Mouse (Mus musculus): ENCODE results near the gene Kbtbd2.

DNA sequence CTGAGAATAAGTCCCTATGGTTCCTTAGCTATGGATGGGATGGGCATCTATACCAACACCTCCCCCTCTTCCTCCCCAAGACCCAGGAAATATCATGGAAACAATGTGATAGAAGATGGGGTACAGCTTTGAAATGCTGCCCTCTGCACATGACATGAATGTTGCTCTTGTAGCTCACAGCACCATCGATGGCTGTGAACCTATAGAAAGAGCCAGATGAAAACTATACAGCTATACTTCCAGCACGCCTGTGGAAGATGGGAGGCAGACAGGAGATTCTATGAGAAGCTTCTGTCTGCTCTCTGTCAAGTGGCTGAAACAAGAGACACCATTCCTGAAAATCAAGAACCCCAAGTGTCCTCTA, 21.5 kb upstream of the Kbtbd2 start:
- TF ChIP-seq MAX (IDR thresholded peaks at IDR 0.05; ENCODE audit: low read length) (no peak), POLR2A (IDR thresholded peaks at IDR 0.05; ENCODE audit: low read depth, low read length) (no peak), CTCF (conservative IDR thresholded peaks at IDR 0.05 in 1 of 2, IDR thresholded peaks at IDR 0.05 in 1 of 2; ENCODE audit: low read depth in 2 of 2, low read length in 2 of 2) (no peak)

All from CH12.LX (cell line).